Mouse (Mus musculus) neural tube, embryonic 15.5 days (tissue): ENCODE results near the gene Aig1. TPM values are rescaled to one million over a fixed set of nuclear protein-coding genes. Genes with fewer than 3 reads are reported as not detected.

ENCODE experiments used
- ATAC-seq: fragments of 200-750 bp; cut with Nextera tagmentation; 2 replicates; pipeline ENCODE4 v1.8.0; 2017; ENCODE audit warnings: mild to moderate bottlenecking, moderate TSS enrichment, moderate library complexity; ENCODE audit not compliant: low FRiP score
- H3K27ac ChIP-seq: fragments of 300-500 bp; sonication (generic); replicated peaks from 2 replicates; pipeline ENCODE4 v1.5.1; 2015; ENCODE audit warnings: mild to moderate bottlenecking, inconsistent platforms
- H3K27me3 ChIP-seq: fragments of 300-500 bp; sonication (generic); replicated peaks from 2 replicates; pipeline ENCODE4 v1.6.1; 2015; ENCODE audit warnings: inconsistent platforms
- H3K36me3 ChIP-seq: fragments of 300-500 bp; sonication (generic); 2 replicates; pipeline ENCODE4 v1.6.1; 2015; ENCODE audit warnings: inconsistent platforms
- H3K4me1 ChIP-seq: fragments of 300-500 bp; sonication (generic); 2 replicates; pipeline ENCODE4 v1.6.1; 2015; ENCODE audit warnings: inconsistent platforms
- H3K4me2 ChIP-seq: fragments of 300-500 bp; sonication (generic); 2 replicates; pipeline ENCODE4 v1.6.1; 2015; ENCODE audit warnings: inconsistent platforms, mild to moderate bottlenecking, moderate library complexity
- H3K4me3 ChIP-seq: fragments of 300-500 bp; sonication (generic); replicated peaks from 2 replicates; pipeline ENCODE4 v1.5.1; 2015; ENCODE audit warnings: mild to moderate bottlenecking, inconsistent platforms
- H3K9ac ChIP-seq: fragments of 300-500 bp; sonication (generic); replicated peaks from 2 replicates; pipeline ENCODE4 v1.6.1; 2015; ENCODE audit warnings: mild to moderate bottlenecking, inconsistent platforms
- H3K9me3 ChIP-seq: fragments of 300-500 bp; sonication (generic); replicated peaks from 2 replicates; pipeline ENCODE4 v1.6.1; 2016; ENCODE audit warnings: inconsistent platforms
- WGBS: fragments of 180-500 bp; shearing (Covaris S2); methylation state at CpG from one replicate; pipeline ENCODE4 v1.1.7; 2015; ENCODE audit warnings: mixed read lengths; 5-methylcytosine and 5-hydroxymethylcytosine counted together
- polyA plus RNA-seq: library from polyadenylated mRNA; unstranded; fragments of >200 nt; fragmentation: Nextera tagmentation; extraction: Ambion mirVana; gene quantifications from 2 replicates; pipeline ENCODE4 v1.2.1, GENCODE M21; 2015

The Aig1 gene
- polyA plus RNA-seq, 1 experiment from 2014 or later: 112 TPM

DNA sequence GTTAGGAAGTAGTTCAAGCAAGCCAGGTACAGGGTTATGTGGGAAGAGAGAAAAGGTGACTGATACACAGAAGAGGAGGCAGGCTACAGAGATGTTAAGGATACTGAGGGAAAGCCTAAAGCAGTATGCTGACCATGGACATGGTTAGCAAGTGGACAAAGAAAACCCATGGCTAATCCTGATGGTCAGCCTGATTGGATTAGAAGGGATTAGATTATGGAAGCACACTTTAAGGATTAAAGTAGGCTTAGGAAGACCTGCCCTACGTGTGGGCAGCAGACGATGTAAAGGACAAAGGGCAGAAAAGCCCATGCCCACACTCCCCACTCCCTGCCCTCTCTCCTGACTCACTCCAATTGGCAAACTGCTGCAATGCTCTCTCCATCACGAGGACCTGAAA is 25.0 kb downstream of the Aig1 start:
- no peaks in the 10 kb centered on the region for H3K4me1 ChIP-seq
- H3K4me2 ChIP-seq: no peak overlapping the region
- 81% methylated on average over 3 of the region's 3 CpGs for WGBS
- H3K27me3 ChIP-seq: no peaks in the 10 kb centered on the region
- H3K4me3 ChIP-seq: no peak overlapping the region
- H3K36me3 ChIP-seq: no peaks in the 10 kb centered on the region
- H3K27ac ChIP-seq: no peak overlapping the region
- no peaks in the 10 kb centered on the region for H3K9me3 ChIP-seq
- no peak for ATAC-seq
- H3K9ac ChIP-seq: no peak overlapping the region

DNA sequence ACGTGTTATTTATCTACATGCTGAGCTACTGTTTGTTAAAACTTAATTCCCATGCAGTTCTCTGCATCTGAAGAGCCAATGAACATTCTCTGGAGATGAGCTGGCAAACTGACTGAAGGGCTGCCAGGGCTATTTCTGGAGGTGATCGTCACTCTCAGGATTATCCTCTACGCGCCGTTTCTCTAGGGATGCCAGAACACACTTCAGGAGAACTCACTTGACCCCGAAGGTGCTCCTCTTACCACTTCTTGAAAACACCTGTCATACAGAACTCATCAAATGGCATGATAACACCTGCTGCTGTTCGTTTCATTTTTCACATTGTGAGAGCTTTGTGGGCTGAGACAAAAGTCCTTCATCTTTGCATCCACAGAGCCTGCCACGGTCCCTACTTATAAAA is 25.9 kb downstream of the Aig1 start:
- H3K4me2 ChIP-seq: no peak overlapping the region
- H3K27ac ChIP-seq: no peak overlapping the region
- H3K36me3 ChIP-seq: no peaks in the 10 kb centered on the region
- H3K9me3 ChIP-seq: no peaks in the 10 kb centered on the region
- H3K4me1 ChIP-seq: peaks cover under 1% of the 10 kb centered on the region; the same call in 1 of the 2 replicates
- no peak overlapping the region for H3K4me3 ChIP-seq
- ATAC-seq: no peak
- H3K9ac ChIP-seq: no peak overlapping the region
- H3K27me3 ChIP-seq: no peaks in the 10 kb centered on the region
- WGBS: 85% methylated on average over 8 of the region's 8 CpGs

DNA sequence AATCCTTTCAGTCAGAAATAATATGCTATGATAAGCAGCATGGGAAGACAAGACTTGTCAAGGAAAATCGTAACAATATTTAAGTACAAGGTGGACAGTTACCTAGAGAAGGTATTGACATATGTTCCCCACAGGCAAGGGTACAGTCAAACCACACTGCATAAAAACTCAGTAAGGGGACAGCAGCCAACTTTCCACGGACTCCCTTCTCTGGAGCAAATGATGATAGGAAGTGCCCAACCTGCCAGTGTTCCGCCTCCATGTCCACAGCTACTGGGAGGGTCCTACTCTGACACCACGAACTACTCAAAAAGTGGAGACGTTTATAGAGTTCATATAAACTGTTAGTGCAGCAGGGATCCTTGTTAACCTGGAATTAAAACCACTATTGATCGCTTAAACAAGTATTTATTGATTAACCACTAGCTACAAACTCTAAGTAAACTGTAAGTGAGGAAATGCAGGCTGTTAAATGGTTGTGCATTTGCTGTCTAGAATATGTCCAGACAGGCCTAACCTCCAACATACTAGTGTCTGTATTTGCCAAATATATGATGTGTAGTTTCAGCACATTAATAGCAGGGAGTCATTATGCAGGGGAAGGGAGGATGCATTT is 30.2 kb downstream of the Aig1 start:
- no peaks in the 10 kb centered on the region for H3K27me3 ChIP-seq
- H3K27ac ChIP-seq: no peak overlapping the region
- H3K9ac ChIP-seq: no peak overlapping the region
- 89% methylated on average over 6 of the region's 6 CpGs for WGBS
- no peak overlapping the region for H3K4me3 ChIP-seq
- H3K4me1 ChIP-seq: peaks cover 2% of the 10 kb centered on the region; the same call in 1 of the 2 replicates
- no peak for ATAC-seq
- H3K36me3 ChIP-seq: no peaks in the 10 kb centered on the region
- H3K4me2 ChIP-seq: no peak overlapping the region
- H3K9me3 ChIP-seq: no peaks in the 10 kb centered on the region

DNA sequence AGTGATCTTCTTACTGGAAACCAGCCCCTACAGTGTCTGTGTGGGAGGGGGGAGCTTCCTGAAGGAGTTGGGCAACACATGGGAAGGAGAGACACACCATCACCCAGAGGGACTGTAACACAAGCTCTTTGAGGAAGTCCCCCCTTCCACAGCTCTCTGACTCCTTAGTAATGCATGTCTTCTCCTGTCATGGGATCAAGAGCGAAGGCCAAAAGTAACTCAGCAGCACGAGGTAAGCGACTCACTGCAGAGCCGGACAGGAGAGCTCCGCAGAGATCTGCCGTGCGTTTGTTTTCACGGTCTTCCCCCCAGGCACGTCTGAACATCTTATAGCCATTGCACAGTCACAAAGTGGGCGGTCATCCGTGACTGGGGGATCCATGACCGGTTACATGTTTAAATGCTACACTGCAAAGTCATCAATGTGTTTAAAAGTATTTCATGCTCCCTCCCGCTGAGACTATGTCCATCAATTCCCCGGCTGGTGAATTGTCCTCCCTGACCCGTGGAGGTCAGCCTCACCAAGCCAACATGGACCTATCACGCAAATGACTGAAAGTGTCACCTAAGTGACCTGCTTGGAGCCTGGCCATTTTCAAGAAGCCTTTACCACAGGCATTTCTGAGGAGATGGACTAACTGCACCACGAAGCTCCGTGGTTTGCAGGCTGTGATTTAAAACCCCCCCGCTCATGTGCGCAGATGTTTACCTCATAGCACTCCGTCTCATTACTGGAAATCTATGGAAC is 30.9 kb downstream of the Aig1 start:
- peaks cover 2% of the 10 kb centered on the region; the same call in 1 of the 2 replicates for H3K4me1 ChIP-seq
- H3K36me3 ChIP-seq: no peaks in the 10 kb centered on the region
- H3K27ac ChIP-seq: no peak overlapping the region
- no peaks in the 10 kb centered on the region for H3K27me3 ChIP-seq
- H3K4me2 ChIP-seq: no peak overlapping the region
- H3K9me3 ChIP-seq: no peaks in the 10 kb centered on the region
- H3K4me3 ChIP-seq: no peak overlapping the region
- no peak overlapping the region for H3K9ac ChIP-seq
- ATAC-seq: no peak
- 72% methylated on average over 21 of the region's 21 CpGs for WGBS

DNA sequence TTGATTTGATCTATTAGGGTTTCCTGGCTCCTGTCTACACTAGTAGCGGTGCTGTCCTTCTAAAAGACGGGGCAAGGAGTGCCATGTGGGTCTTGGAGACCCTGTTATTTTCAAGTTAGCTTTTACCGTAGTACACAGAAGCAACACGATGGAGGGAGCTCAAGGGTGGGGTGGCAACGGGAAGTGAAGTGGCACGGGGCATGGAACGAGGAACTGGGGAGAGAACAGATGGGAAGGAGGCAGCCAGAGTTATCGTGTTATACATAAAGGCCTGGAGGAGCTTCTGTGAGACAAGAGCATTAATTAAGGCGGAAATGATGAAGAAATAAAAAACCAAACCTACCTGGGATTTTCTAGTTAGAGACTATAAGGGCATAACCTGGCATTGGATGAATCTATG is 31.8 kb downstream of the Aig1 start:
- H3K27ac ChIP-seq: no peak overlapping the region
- WGBS: 77% methylated on average over 9 of the region's 9 CpGs
- no peaks in the 10 kb centered on the region for H3K27me3 ChIP-seq
- H3K4me3 ChIP-seq: no peak overlapping the region
- H3K9ac ChIP-seq: no peak overlapping the region
- no peaks in the 10 kb centered on the region for H3K36me3 ChIP-seq
- ATAC-seq: no peak
- H3K4me1 ChIP-seq: peaks cover 2% of the 10 kb centered on the region; the same call in 1 of the 2 replicates
- no peaks in the 10 kb centered on the region for H3K9me3 ChIP-seq
- H3K4me2 ChIP-seq: no peak overlapping the region

DNA sequence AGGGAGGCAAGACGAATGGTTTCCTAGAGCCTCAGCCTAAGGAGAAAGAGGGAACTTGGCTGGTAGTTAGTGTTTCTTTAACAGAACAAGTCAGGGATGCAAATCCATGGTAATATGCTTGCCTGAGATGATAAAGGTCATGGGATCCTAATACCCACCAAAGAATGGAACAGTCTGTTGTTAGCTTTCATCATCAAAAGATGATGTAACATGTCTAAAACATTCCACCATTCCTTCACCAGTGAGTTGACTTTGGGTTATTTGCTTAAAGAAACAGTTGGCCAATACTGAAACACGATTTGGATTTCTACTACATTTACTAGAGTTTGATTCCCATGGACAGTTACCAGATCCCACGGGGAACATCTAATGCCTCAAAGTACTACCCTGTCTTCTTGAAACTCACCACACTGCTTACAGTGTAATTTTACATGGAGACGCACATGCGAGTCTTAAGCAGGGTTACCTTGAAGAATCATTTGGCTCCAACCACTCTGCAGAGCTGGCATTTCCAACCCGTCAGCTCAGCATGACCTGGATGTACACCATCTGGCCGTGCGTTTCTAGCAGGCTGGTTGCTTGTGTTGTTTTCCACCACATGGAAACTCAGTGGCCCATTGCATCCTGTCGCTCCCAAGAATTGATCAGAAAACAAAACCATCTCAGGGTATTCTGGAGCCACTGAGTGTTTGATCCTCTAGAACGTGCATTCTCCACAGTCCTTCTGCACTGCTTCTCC is 32.9 kb downstream of the Aig1 start:
- H3K4me1 ChIP-seq: peaks cover 2% of the 10 kb centered on the region; the same call in 1 of the 2 replicates
- no peak for ATAC-seq
- H3K4me3 ChIP-seq: no peak overlapping the region
- H3K36me3 ChIP-seq: no peaks in the 10 kb centered on the region
- 86% methylated on average over 10 of the region's 10 CpGs for WGBS
- H3K27me3 ChIP-seq: no peaks in the 10 kb centered on the region
- H3K9me3 ChIP-seq: no peaks in the 10 kb centered on the region
- H3K4me2 ChIP-seq: no peak overlapping the region
- H3K27ac ChIP-seq: no peak overlapping the region
- no peak overlapping the region for H3K9ac ChIP-seq

DNA sequence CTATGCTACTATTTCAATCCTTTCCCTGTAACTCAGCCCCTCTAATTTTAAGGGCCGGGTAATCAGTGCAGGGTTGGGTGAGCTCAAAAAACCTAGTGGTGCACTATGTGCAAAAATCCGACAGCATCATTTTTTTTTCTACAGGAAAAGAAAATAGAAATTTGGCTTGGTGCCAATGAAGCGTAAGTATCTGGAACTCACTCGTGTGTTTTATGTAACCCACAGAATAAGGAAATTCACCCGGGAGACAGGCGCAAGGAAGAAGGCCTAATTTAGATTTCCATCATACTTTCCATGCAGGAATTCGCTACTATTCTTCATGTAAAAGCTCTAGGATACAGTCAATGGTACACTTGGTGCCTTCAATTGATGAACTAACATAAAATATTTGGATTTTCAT is 34.7 kb downstream of the Aig1 start:
- no peak overlapping the region for H3K27ac ChIP-seq
- 70% methylated on average over 7 of the region's 7 CpGs for WGBS
- H3K9me3 ChIP-seq: no peaks in the 10 kb centered on the region
- ATAC-seq: no peak
- H3K36me3 ChIP-seq: 0 out of 2 replicates have a peak, but pooled peaks cover 4% of the 10 kb centered on the region
- H3K4me3 ChIP-seq: no peak overlapping the region
- no peaks in the 10 kb centered on the region for H3K27me3 ChIP-seq
- no peak overlapping the region for H3K4me2 ChIP-seq
- H3K9ac ChIP-seq: no peak overlapping the region
- H3K4me1 ChIP-seq: peaks cover 2% of the 10 kb centered on the region; the same call in 1 of the 2 replicates

DNA sequence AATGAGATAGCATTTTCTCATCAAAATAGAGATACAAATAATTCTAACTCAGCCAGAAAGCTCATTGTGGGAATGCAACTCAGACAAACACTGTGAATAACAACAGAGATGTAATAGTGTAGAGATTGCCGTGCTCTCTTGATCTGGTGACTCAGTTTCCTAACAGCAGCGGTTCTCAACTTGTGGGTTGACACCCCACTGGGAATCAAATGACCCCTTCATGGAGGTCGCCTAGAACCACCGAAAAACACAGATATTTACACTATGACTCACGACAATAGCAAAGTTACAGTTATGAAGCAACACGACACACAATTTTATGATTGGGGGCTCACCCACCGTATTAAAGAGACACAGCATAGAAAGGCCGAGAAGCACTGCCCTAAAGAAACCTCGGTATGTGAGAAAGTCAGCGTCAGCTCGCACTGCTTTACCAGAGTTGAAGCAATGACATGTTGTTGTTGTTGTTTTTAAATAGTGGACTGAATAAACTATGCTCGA is 35.7 kb downstream of the Aig1 start:
- no peak overlapping the region for H3K9ac ChIP-seq
- WGBS: 90% methylated on average over 12 of the region's 12 CpGs
- peaks cover 13% of the 10 kb centered on the region for H3K36me3 ChIP-seq
- no peaks in the 10 kb centered on the region for H3K9me3 ChIP-seq
- H3K4me1 ChIP-seq: peaks cover 2% of the 10 kb centered on the region; the same call in 1 of the 2 replicates
- no peak overlapping the region for H3K27ac ChIP-seq
- no peak overlapping the region for H3K4me2 ChIP-seq
- H3K27me3 ChIP-seq: no peaks in the 10 kb centered on the region
- ATAC-seq: no peak
- no peak overlapping the region for H3K4me3 ChIP-seq

DNA sequence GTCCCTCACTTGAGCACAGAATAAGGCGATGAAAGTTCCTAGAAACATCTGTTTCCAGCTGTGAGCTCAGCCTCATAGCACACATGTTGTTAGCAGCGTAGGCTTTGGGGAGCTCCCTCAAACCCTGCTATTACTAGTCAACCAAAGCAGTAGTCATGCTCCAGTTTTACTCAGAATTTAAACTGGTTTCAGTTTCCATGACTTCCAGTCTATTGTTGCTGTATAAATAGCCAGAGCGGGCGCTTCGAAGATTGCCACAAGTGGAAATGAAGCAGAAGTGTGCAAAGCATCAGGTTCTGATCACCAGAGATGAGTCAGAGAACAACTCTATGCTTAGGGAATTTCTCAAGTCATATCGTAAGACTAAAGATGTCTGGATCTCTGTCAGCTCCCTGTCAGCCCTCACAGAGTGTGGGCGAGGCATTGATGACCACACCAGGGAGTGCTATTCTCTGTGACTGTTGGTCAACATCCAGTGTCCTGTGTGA is 36.2 kb downstream of the Aig1 start:
- no peaks in the 10 kb centered on the region for H3K27me3 ChIP-seq
- H3K27ac ChIP-seq: no peak overlapping the region
- no peaks in the 10 kb centered on the region for H3K4me1 ChIP-seq
- H3K9ac ChIP-seq: no peak overlapping the region
- 75% methylated on average over 7 of the region's 7 CpGs for WGBS
- H3K9me3 ChIP-seq: no peaks in the 10 kb centered on the region
- peaks cover 17% of the 10 kb centered on the region for H3K36me3 ChIP-seq
- no peak for ATAC-seq
- H3K4me2 ChIP-seq: no peak overlapping the region
- H3K4me3 ChIP-seq: no peak overlapping the region

DNA sequence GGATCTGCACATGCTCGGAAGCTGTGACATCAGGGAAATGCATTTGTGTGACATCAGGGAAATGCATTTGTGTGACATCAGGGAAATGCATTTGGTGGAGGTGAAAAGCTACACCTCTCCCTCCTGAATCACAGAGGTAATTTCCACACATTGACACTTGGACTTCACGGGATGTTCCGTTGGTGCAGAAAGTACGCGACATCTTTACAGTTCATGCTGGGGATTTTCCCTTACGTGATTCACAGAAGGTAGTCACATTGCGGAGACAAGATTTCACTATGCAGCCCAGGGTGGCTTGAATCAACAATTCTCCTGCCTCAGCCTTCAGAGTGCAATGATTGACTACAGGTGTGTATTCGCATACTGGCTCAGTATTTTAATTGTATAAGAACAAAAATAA is 41.6 kb downstream of the Aig1 start:
- Histone ChIP-seq H3K27me3 (no peaks in the 10 kb centered on the region), H3K36me3 (peaks cover 27% of the 10 kb centered on the region), H3K4me3 (no peak overlapping the region), H3K4me1 (no peaks in the 10 kb centered on the region), H3K27ac (no peak overlapping the region), H3K9me3 (no peaks in the 10 kb centered on the region), H3K9ac (no peak overlapping the region), H3K4me2 (no peak overlapping the region)
- WGBS: 94% methylated on average over 8 of the region's 8 CpGs
- no peak for ATAC-seq

DNA sequence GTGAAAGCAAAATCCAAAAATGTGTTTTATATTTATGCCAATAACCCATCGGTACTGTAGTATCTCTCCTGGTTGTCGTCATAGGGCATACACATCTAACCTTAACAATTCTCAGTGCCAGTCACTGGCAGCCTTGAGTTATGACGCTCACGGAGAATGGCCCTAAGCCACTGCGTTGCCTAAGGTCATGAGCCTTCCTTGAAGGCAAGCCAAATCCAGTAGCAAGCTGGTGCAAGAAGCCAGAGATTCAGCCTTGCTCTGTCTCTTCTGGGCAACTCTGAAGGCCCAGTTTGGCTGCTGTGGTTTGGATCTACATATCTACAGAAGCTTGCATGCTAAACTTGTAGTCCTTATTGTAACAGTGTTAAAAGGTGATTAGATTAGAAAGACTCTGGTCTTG is 55.2 kb downstream of the Aig1 start:
- Histone ChIP-seq H3K4me1 (no peaks in the 10 kb centered on the region), H3K36me3 (no peaks in the 10 kb centered on the region), H3K9ac (no peak overlapping the region), H3K27ac (no peak overlapping the region), H3K4me2 (no peak overlapping the region), H3K4me3 (no peak overlapping the region), H3K9me3 (no peaks in the 10 kb centered on the region), H3K27me3 (no peaks in the 10 kb centered on the region)
- WGBS: 94% methylated on average over 5 of the region's 5 CpGs
- ATAC-seq: no peak
